Mouse (Mus musculus) forebrain, embryonic 16.5 days (tissue): Measurements from ENCODE around the gene Zfp804a. TPM values are rescaled to one million over a fixed set of nuclear protein-coding genes. Genes with fewer than 3 reads are reported as not detected.

Experiments
- ATAC-seq: fragments of 200-750 bp; cut with Nextera tagmentation; 2 replicates; pipeline ENCODE4 v1.8.0; 2017; ENCODE audit warnings: mild to moderate bottlenecking, moderate library complexity
- H3K27ac ChIP-seq: fragments of 300-500 bp; sonication (generic); 2 replicates; pipeline ENCODE4 v1.5.1; 2014; ENCODE audit warnings: low read length, control low read depth
- H3K27me3 ChIP-seq: fragments of 300-500 bp; sonication (generic); replicated peaks from 2 replicates; pipeline ENCODE4 v1.6.1; 2014; ENCODE audit warnings: low read length; ENCODE audit not compliant: control insufficient read depth, insufficient read depth
- H3K36me3 ChIP-seq: fragments of 300-500 bp; sonication (generic); 2 replicates; pipeline ENCODE4 v1.6.1; 2014; ENCODE audit not compliant: control insufficient read depth, insufficient read depth
- H3K4me1 ChIP-seq: fragments of 300-500 bp; sonication (generic); replicated peaks from 2 replicates; pipeline ENCODE4 v1.6.1; 2014; ENCODE audit warnings: low read length; ENCODE audit not compliant: control insufficient read depth, insufficient read depth
- H3K4me2 ChIP-seq: fragments of 300-500 bp; sonication (generic); 2 replicates; pipeline ENCODE4 v1.6.1; 2014; ENCODE audit warnings: mild to moderate bottlenecking, low read length, control low read depth
- H3K4me3 ChIP-seq: fragments of 300-500 bp; sonication (generic); replicated peaks from 2 replicates; pipeline ENCODE4 v1.5.1; 2014; ENCODE audit warnings: mild to moderate bottlenecking, low read length, control low read depth
- H3K9ac ChIP-seq: fragments of 300-500 bp; sonication (generic); replicated peaks from 2 replicates; pipeline ENCODE4 v1.6.1; 2014; ENCODE audit warnings: low read depth, low read length, control low read depth
- H3K9me3 ChIP-seq: fragments of 300-500 bp; sonication (generic); 2 replicates; pipeline ENCODE4 v1.6.1; 2016; ENCODE audit warnings: low read length; ENCODE audit not compliant: control insufficient read depth
- WGBS: fragments of 180-500 bp; shearing (Covaris S2); extraction: QIAGEN DNeasy Blood & Tissue Kit; methylation state at CpG from one replicate; pipeline ENCODE4 v1.1.7; 2014; 5-methylcytosine and 5-hydroxymethylcytosine counted together
- polyA plus RNA-seq: library from polyadenylated mRNA; unstranded; fragments of >200 nt; fragmentation: Nextera tagmentation; extraction: Ambion mirVana; gene quantifications from 2 replicates; pipeline ENCODE4 v1.2.1, GENCODE M21; 2015

The Zfp804a gene
- polyA plus RNA-seq, 1 experiment from 2014 or later: 8.4 TPM

GRCm38 (mm10) chr2:82080678-82081077 lies 27.7 kb downstream of the Zfp804a start:
- Histone ChIP-seq H3K27ac (no peak overlapping the region), H3K9ac (no peak overlapping the region), H3K36me3 (no peaks in the 10 kb centered on the region), H3K4me2 (no peak overlapping the region), H3K4me1 (no peaks in the 10 kb centered on the region), H3K9me3 (no peaks in the 10 kb centered on the region), H3K4me3 (no peak overlapping the region), H3K27me3 (no peaks in the 10 kb centered on the region)
- ATAC-seq: peak; percentile 43; the same call in 1 of the 2 replicates
- WGBS: 17% methylated on average over 4 of the region's 4 CpGs

- Histone ChIP-seq H3K4me1 (no peaks in the 10 kb centered on the region), H3K9ac (no peak overlapping the region), H3K27me3 (no peaks in the 10 kb centered on the region), H3K4me3 (no peak overlapping the region), H3K9me3 (no peaks in the 10 kb centered on the region), H3K27ac (no peak overlapping the region), H3K4me2 (no peak overlapping the region), H3K36me3 (no peaks in the 10 kb centered on the region)
- ATAC-seq: no peak
- 50% methylated on average over 1 of the region's 1 CpGs for WGBS
These were observed 60.1 kb downstream of the Zfp804a start for GRCm38 (mm10) chr2:82113148-82113547.

DNA sequence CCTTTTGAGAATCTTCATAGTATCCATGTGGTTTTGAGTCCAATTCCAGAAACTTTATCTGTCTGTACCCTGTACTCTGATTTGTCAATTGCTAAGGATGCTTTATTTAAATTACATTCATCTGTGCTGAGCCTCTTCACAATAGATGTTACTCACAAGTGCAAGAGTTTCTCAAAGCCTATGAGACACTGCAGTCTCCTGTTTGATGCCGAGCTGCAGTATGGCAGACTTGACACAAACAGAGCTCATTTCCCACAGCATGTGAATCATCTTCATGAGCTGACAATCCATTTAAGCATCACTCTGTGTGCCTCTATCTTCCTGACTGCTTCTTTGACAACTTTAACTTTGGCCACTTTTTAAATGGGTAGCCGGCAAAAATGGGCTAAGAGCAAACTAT lies 60.6 kb downstream of the Zfp804a start:
- no peaks in the 10 kb centered on the region for H3K4me1 ChIP-seq
- no peak for ATAC-seq
- no peaks in the 10 kb centered on the region for H3K9me3 ChIP-seq
- H3K4me3 ChIP-seq: no peak overlapping the region
- no peak overlapping the region for H3K4me2 ChIP-seq
- 78% methylated on average over 2 of the region's 2 CpGs for WGBS
- H3K27me3 ChIP-seq: no peaks in the 10 kb centered on the region
- H3K36me3 ChIP-seq: no peaks in the 10 kb centered on the region
- H3K27ac ChIP-seq: no peak overlapping the region
- no peak overlapping the region for H3K9ac ChIP-seq

GRCm38 (mm10) chr2:82119577-82119976 lies 66.6 kb downstream of the Zfp804a start:
- ATAC-seq: no peak
- 58% methylated on average over 2 of the region's 2 CpGs for WGBS

GRCm38 (mm10) chr2:82178693-82179092 lies 125.7 kb downstream of the Zfp804a start:
- Histone ChIP-seq H3K36me3 (no peaks in the 10 kb centered on the region), H3K4me3 (no peak overlapping the region), H3K27me3 (no peaks in the 10 kb centered on the region), H3K4me1 (no peaks in the 10 kb centered on the region), H3K27ac (no peak overlapping the region), H3K9ac (no peak overlapping the region), H3K4me2 (no peak overlapping the region), H3K9me3 (no peaks in the 10 kb centered on the region)
- no peak for ATAC-seq
- WGBS: 93% methylated on average over 2 of the region's 2 CpGs

More at GRCm38 (mm10) chr2:82119577-82119976, 66.6 kb downstream of the Zfp804a start:
- Histone ChIP-seq H3K9ac (no peak overlapping the region), H3K4me3 (no peak overlapping the region), H3K4me1 (no peaks in the 10 kb centered on the region), H3K27ac (no peak overlapping the region), H3K27me3 (no peaks in the 10 kb centered on the region), H3K9me3 (no peaks in the 10 kb centered on the region), H3K4me2 (no peak overlapping the region), H3K36me3 (no peaks in the 10 kb centered on the region)

- Histone ChIP-seq H3K27ac (no peak overlapping the region), H3K9me3 (no peaks in the 10 kb centered on the region), H3K36me3 (no peaks in the 10 kb centered on the region), H3K4me3 (no peak overlapping the region), H3K27me3 (no peaks in the 10 kb centered on the region), H3K4me1 (no peaks in the 10 kb centered on the region), H3K4me2 (no peak overlapping the region), H3K9ac (no peak overlapping the region)
- ATAC-seq: no peak
- WGBS: 93% methylated on average over 1 of the region's 1 CpGs
These were observed 128.0 kb downstream of the Zfp804a start for GRCm38 (mm10) chr2:82181010-82181409.

- Histone ChIP-seq H3K27ac (no peak overlapping the region), H3K4me2 (no peak overlapping the region), H3K27me3 (no peaks in the 10 kb centered on the region), H3K4me3 (no peak overlapping the region), H3K9ac (no peak overlapping the region), H3K36me3 (no peaks in the 10 kb centered on the region), H3K9me3 (no peaks in the 10 kb centered on the region), H3K4me1 (peaks cover 5% of the 10 kb centered on the region; the same call in 1 of the 2 replicates)
- WGBS: 73% methylated on average over 5 of the region's 5 CpGs
- no peak for ATAC-seq
These were observed 146.9 kb downstream of the Zfp804a start for GRCm38 (mm10) chr2:82199901-82200300.

DNA sequence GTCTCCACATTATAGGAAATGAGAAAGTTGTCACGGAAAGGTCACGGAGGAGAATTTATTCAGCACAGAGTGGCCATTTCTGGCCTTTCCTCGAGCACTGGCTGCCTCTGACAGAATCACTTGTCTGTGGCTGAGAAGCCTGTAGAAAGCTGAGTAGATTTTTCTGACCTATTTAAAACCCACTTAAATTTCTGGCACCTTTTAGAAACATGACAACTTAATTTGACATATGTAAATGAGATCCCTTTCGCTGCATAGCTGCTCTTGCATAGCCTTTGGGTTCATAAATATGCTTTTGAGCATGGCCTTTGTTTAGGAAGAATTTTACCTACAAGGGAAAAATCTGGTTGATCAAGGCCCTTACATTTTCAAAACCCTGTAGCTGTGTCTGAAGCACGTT lies 147.6 kb downstream of the Zfp804a start:
- 40% methylated on average over 5 of the region's 5 CpGs for WGBS

DNA sequence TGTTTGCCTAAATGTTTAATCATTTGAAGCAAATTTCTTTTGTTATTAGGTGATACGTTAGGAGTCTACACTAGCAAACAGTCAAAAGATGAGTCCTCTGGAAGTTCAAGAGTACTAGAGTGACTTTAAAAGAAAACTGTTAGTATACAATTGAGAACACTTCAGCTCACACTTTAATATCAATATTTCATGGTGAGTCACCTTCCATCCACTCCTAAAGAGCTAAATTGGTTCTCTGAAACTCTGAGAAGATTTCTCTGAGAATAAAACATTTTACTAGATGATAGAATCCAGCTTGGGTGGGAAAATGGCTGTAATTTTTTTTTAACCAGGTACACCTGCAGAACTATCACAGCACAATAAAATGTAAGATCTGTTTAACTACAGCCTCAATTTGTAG lies 157.6 kb downstream of the Zfp804a start:
- Histone ChIP-seq H3K27me3 (no peaks in the 10 kb centered on the region), H3K4me2 (no peak overlapping the region), H3K4me1 (no peaks in the 10 kb centered on the region), H3K4me3 (no peak overlapping the region), H3K9ac (no peak overlapping the region), H3K9me3 (peaks cover 4% of the 10 kb centered on the region; the same call in 1 of the 2 replicates), H3K36me3 (no peaks in the 10 kb centered on the region; the same call in 1 of the 2 replicates), H3K27ac (no peak overlapping the region)
- WGBS: 61% methylated on average over 1 of the region's 1 CpGs
- ATAC-seq: no peak

More for the DNA sequence above, 147.6 kb downstream of the Zfp804a start:
- no peak overlapping the region for H3K9ac ChIP-seq
- H3K27me3 ChIP-seq: no peaks in the 10 kb centered on the region
- H3K4me2 ChIP-seq: no peak overlapping the region
- H3K4me3 ChIP-seq: no peak overlapping the region
- H3K27ac ChIP-seq: peak overlapping the region; percentile 27
- no peaks in the 10 kb centered on the region for H3K36me3 ChIP-seq
- no peaks in the 10 kb centered on the region for H3K9me3 ChIP-seq
- peak; percentile 67 for ATAC-seq
- peaks cover 5% of the 10 kb centered on the region; the same call in 1 of the 2 replicates for H3K4me1 ChIP-seq

GRCm38 (mm10) chr2:82211972-82212371 lies 158.9 kb downstream of the Zfp804a start:
- Histone ChIP-seq H3K4me3 (no peak overlapping the region), H3K27me3 (no peaks in the 10 kb centered on the region), H3K9ac (no peak overlapping the region), H3K4me2 (no peak overlapping the region), H3K27ac (no peak overlapping the region), H3K36me3 (no peaks in the 10 kb centered on the region; the same call in 1 of the 2 replicates), H3K9me3 (peaks cover 4% of the 10 kb centered on the region; the same call in 1 of the 2 replicates), H3K4me1 (no peaks in the 10 kb centered on the region)
- WGBS: 12% methylated on average over 1 of the region's 1 CpGs
- ATAC-seq: no peak
